Mouse (Mus musculus) olfactory bulb, adult 2 months (tissue): ENCODE measurements around the gene Pnkp.

Experiments
- CTCF ChIP-seq: fragments of 200-500 bp; IDR thresholded peaks from 2 replicates; pipeline ENCODE4 v1.5.1; 2012; ENCODE audit warnings: low read depth, mild to moderate bottlenecking, low read length, moderate library complexity; ENCODE audit not compliant: insufficient read depth
- POLR2A ChIP-seq: fragments of 200-500 bp; IDR thresholded peaks from 2 replicates; pipeline ENCODE4 v1.6.1; 2012; ENCODE audit warnings: mild to moderate bottlenecking, low read depth, low read length, moderate library complexity; ENCODE audit not compliant: insufficient read depth

DNA sequence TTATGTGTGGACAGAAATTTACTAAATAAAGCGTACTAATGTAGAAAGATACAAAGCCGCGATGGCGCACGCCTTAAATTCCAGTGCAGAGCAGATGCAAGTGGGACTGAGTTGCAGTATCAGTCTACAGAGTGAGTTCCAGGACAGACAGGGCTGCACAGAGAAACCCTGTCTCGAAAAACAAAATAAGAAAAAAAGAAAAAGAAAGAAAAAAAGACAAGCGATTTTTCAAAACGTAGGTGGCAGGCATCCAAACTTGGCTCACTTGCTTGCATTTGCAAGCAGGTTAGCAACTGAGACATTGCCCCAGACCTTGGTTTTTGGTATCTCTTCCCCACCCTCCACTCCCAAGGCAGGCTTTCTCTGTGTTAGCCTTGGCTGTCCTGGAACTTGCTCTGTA is 36.3 kb downstream of the Pnkp start:
- TF ChIP-seq CTCF = no peak
- TF ChIP-seq POLR2A = no peak
